Mouse (Mus musculus) forebrain, embryonic 13.5 days (tissue): Measurements from ENCODE around the gene Asb11. TPM values are rescaled to one million over a fixed set of nuclear protein-coding genes. Genes with fewer than 3 reads are reported as not detected.

Source experiments
- ATAC-seq: fragments of 200-750 bp; cut with Nextera tagmentation; 2 replicates; pipeline ENCODE4 v1.8.0; 2017
- H3K27ac ChIP-seq: fragments of 300-500 bp; sonication (generic); 2 replicates; pipeline ENCODE4 v1.5.1; 2015; ENCODE audit warnings: inconsistent platforms, mild to moderate bottlenecking, moderate library complexity
- H3K27me3 ChIP-seq: fragments of 300-500 bp; sonication (generic); 2 replicates; pipeline ENCODE4 v1.6.1; 2015; ENCODE audit warnings: mild to moderate bottlenecking, inconsistent platforms
- H3K36me3 ChIP-seq: fragments of 300-500 bp; sonication (generic); 2 replicates; pipeline ENCODE4 v1.6.1; 2015; ENCODE audit warnings: mild to moderate bottlenecking, inconsistent platforms; ENCODE audit not compliant: poor library complexity, severe bottlenecking
- H3K4me1 ChIP-seq: fragments of 300-500 bp; sonication (generic); 2 replicates; pipeline ENCODE4 v1.6.1; 2015; ENCODE audit warnings: inconsistent platforms
- H3K4me2 ChIP-seq: fragments of 300-500 bp; sonication (generic); 2 replicates; pipeline ENCODE4 v1.6.1; 2015; ENCODE audit warnings: inconsistent platforms, mild to moderate bottlenecking, moderate library complexity
- H3K4me3 ChIP-seq: fragments of 300-500 bp; sonication (generic); 2 replicates; pipeline ENCODE4 v1.5.1; 2015; ENCODE audit warnings: mild to moderate bottlenecking, inconsistent platforms
- H3K9ac ChIP-seq: fragments of 300-500 bp; sonication (generic); 2 replicates; pipeline ENCODE4 v1.6.1; 2015; ENCODE audit warnings: mild to moderate bottlenecking, inconsistent platforms
- H3K9me3 ChIP-seq: fragments of 300-500 bp; sonication (generic); replicated peaks from 2 replicates; pipeline ENCODE4 v1.6.1; 2016; ENCODE audit warnings: inconsistent platforms
- WGBS: fragments of 180-500 bp; shearing (Covaris S2); methylation state at CpG from one replicate; pipeline ENCODE4 v1.1.7; 2015; 5-methylcytosine and 5-hydroxymethylcytosine counted together
- polyA plus RNA-seq: library from polyadenylated mRNA; unstranded; fragments of >200 nt; fragmentation: Nextera tagmentation; extraction: Ambion mirVana; gene quantifications from 2 replicates; pipeline ENCODE4 v1.2.1, GENCODE M21; 2015

Asb11 gene
- polyA plus RNA-seq, 1 experiment from 2014 or later: not detected

DNA sequence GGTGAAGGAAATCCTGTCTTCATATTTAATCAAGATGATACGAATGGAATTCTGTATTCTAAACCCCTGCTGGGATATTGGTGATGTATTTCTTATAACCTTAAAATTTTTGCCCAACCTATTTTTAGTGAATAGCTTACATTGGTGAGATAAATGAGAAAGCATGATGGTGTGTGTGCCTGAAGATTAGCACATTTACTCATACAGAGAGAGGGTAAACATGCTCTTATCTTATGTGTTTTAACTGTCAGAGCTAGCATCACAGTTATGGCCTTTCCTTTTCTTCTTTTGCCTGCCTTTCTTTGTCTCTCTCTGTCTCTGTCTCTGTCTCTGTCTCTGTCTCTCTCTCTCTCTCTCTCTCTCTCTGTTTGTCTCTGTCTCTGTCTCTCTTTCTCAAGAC is 12.0 kb upstream of the Asb11 start:
- no peaks in the 10 kb centered on the region for H3K27me3 ChIP-seq
- H3K36me3 ChIP-seq: peaks cover 20% of the 10 kb centered on the region
- H3K4me1 ChIP-seq: peaks cover 10% of the 10 kb centered on the region
- H3K4me3 ChIP-seq: no peak overlapping the region
- no peaks in the 10 kb centered on the region for H3K9me3 ChIP-seq
- 80% methylated on average over 1 of the region's 1 CpGs for WGBS
- no peak overlapping the region for H3K4me2 ChIP-seq
- no peak for ATAC-seq
- H3K9ac ChIP-seq: no peak overlapping the region
- H3K27ac ChIP-seq: no peak overlapping the region

- no peak overlapping the region for H3K4me2 ChIP-seq
- H3K9me3 ChIP-seq: no peaks in the 10 kb centered on the region
- no peaks in the 10 kb centered on the region for H3K4me1 ChIP-seq
- no peak for ATAC-seq
- WGBS: 87% methylated on average over 4 of the region's 4 CpGs
- H3K4me3 ChIP-seq: no peak overlapping the region
- peaks cover 32% of the 10 kb centered on the region for H3K36me3 ChIP-seq
- no peaks in the 10 kb centered on the region for H3K27me3 ChIP-seq
- no peak overlapping the region for H3K27ac ChIP-seq
- H3K9ac ChIP-seq: no peak overlapping the region
Observed at GRCm38 (mm10) chrX:164427295-164427694, 9.5 kb upstream of the Asb11 start.

- no peaks in the 10 kb centered on the region for H3K27me3 ChIP-seq
- 80% methylated on average over 2 of the region's 2 CpGs for WGBS
- H3K9me3 ChIP-seq: no peaks in the 10 kb centered on the region
- H3K4me3 ChIP-seq: no peak overlapping the region
- no peak overlapping the region for H3K4me2 ChIP-seq
- no peak overlapping the region for H3K9ac ChIP-seq
- no peaks in the 10 kb centered on the region for H3K4me1 ChIP-seq
- no peak for ATAC-seq
- H3K27ac ChIP-seq: no peak overlapping the region
- H3K36me3 ChIP-seq: peaks cover 30% of the 10 kb centered on the region
Observed at GRCm38 (mm10) chrX:164428224-164428623, 8.6 kb upstream of the Asb11 start.

- 83% methylated on average over 6 of the region's 6 CpGs for WGBS
- no peak overlapping the region for H3K27ac ChIP-seq
- no peaks in the 10 kb centered on the region for H3K27me3 ChIP-seq
- no peaks in the 10 kb centered on the region for H3K4me1 ChIP-seq
- H3K9me3 ChIP-seq: no peaks in the 10 kb centered on the region
- no peak for ATAC-seq
- peaks cover 29% of the 10 kb centered on the region for H3K36me3 ChIP-seq
- H3K9ac ChIP-seq: no peak overlapping the region
- no peak overlapping the region for H3K4me3 ChIP-seq
- no peak overlapping the region for H3K4me2 ChIP-seq
Observed at GRCm38 (mm10) chrX:164430621-164431020, 6.2 kb upstream of the Asb11 start.

GRCm38 (mm10) chrX:164431133-164431532 is 5.7 kb upstream of the Asb11 start:
- Histone ChIP-seq H3K4me2 (no peak overlapping the region), H3K27me3 (no peaks in the 10 kb centered on the region), H3K9me3 (no peaks in the 10 kb centered on the region), H3K36me3 (peaks cover 29% of the 10 kb centered on the region), H3K27ac (no peak overlapping the region), H3K4me3 (no peak overlapping the region), H3K4me1 (no peaks in the 10 kb centered on the region), H3K9ac (no peak overlapping the region)
- 86% methylated on average over 2 of the region's 2 CpGs for WGBS
- ATAC-seq: no peak

DNA sequence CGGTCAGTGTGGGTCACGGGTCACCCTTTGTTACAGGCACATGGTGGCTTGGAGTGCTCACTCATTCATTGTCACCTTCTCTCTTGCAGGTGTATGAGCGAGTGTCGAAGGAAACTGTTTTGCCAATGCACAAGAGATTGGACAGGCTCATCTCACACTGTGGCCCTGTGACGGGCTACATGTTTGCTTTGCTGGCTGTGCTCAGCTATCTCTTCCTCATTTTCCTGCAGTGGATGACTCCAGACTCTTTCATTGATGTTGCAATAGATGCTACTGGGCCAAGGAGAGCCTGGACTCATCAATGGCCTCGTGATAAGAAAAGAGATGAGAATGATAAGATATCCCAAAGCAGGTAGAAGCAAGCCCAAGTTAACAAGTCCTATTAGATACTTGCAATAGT is 5.3 kb upstream of the Asb11 start:
- Histone ChIP-seq H3K9ac (no peak overlapping the region), H3K4me2 (no peak overlapping the region), H3K4me3 (no peak overlapping the region), H3K9me3 (no peaks in the 10 kb centered on the region), H3K27ac (no peak overlapping the region), H3K27me3 (no peaks in the 10 kb centered on the region), H3K4me1 (no peaks in the 10 kb centered on the region), H3K36me3 (peaks cover 29% of the 10 kb centered on the region)
- WGBS: 95% methylated on average over 6 of the region's 6 CpGs
- ATAC-seq: no peak

GRCm38 (mm10) chrX:164432682-164433081 is 4.1 kb upstream of the Asb11 start:
- H3K27me3 ChIP-seq: no peaks in the 10 kb centered on the region
- H3K9ac ChIP-seq: no peak overlapping the region
- no peak overlapping the region for H3K4me3 ChIP-seq
- H3K9me3 ChIP-seq: no peaks in the 10 kb centered on the region
- ATAC-seq: no peak
- peaks cover 29% of the 10 kb centered on the region for H3K36me3 ChIP-seq
- WGBS: 95% methylated on average over 9 of the region's 9 CpGs
- H3K27ac ChIP-seq: no peak overlapping the region
- H3K4me1 ChIP-seq: no peaks in the 10 kb centered on the region
- H3K4me2 ChIP-seq: no peak overlapping the region

DNA sequence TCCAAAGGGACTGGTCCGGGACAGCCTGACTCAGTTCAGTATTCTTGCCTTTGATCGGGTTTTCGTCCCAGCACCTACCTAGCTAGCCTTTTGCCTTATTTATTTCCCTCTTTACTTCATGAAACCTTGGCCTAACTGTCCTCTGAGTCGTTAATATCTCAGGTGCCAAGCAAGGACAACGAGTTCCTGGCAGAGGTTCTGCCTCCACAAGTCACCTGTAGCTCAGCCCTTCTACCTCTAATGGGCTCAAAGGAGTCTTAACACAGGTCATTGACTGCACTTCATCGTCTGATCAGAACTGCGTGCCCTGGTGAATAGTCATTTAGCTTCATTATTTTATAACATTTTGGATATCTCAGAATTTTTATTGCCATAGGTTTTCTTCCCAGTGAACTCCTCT is 2.7 kb downstream of the Asb11 start:
- no peaks in the 10 kb centered on the region for H3K36me3 ChIP-seq
- no peak overlapping the region for H3K4me3 ChIP-seq
- 0 out of 2 replicates have a peak, but pooled peaks cover 2% of the 10 kb centered on the region for H3K27me3 ChIP-seq
- no peak overlapping the region for H3K27ac ChIP-seq
- no peak overlapping the region for H3K4me2 ChIP-seq
- H3K9me3 ChIP-seq: no peaks in the 10 kb centered on the region
- no peaks in the 10 kb centered on the region for H3K4me1 ChIP-seq
- no peak overlapping the region for H3K9ac ChIP-seq
- no peak for ATAC-seq
- 87% methylated on average over 7 of the region's 7 CpGs for WGBS

DNA sequence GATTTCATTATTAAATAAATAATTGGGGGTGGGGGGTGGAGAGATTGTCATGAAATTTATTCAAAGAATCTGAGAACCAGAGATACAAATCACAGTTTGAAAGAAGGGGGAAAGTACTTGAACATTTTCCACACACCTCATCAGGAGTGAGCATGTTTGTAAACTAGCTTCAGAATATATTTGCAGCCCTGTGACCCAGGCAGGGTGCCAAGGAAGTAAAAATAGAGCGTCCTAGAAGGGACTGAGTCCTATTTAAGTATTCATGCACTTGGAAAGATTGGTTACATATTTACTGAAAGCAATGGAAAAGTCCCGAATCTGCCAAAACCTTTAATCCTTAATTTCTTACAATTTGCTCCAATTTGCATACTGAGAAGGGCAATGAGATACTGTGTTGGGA is 3.3 kb downstream of the Asb11 start:
- Histone ChIP-seq H3K4me1 (no peaks in the 10 kb centered on the region), H3K9ac (no peak overlapping the region), H3K4me2 (no peak overlapping the region), H3K27me3 (0 out of 2 replicates have a peak, but pooled peaks cover 2% of the 10 kb centered on the region), H3K9me3 (no peaks in the 10 kb centered on the region), H3K4me3 (no peak overlapping the region), H3K27ac (no peak overlapping the region), H3K36me3 (no peaks in the 10 kb centered on the region)
- ATAC-seq: no peak
- 73% methylated on average over 2 of the region's 2 CpGs for WGBS

DNA sequence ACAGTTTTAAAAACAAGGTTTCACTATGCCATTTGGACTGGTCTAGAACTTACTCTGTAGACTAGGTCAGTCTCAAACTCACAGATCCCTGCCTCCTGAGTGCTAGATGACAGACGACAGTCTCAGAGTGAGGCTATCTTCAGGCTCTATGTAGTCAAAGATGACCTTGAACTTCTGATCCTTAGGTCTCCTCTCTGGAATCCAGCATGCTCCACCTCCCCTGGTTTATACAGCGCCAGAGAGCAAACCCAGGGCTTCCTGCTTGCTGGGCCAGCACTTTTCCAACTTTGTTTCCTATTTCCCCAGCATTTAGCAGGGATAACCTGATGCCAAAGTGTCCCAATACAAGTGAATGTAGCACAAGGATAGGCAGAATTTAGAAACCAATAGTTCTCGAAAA is 3.9 kb downstream of the Asb11 start:
- H3K4me3 ChIP-seq: no peak overlapping the region
- ATAC-seq: no peak
- 85% methylated on average over 3 of the region's 3 CpGs for WGBS

GRCm38 (mm10) chrX:164441306-164441705 is 4.5 kb downstream of the Asb11 start:
- Histone ChIP-seq H3K27me3 (0 out of 2 replicates have a peak, but pooled peaks cover 2% of the 10 kb centered on the region), H3K9me3 (no peaks in the 10 kb centered on the region), H3K4me1 (no peaks in the 10 kb centered on the region), H3K4me3 (no peak overlapping the region), H3K4me2 (no peak overlapping the region), H3K36me3 (no peaks in the 10 kb centered on the region), H3K27ac (no peak overlapping the region), H3K9ac (no peak overlapping the region)
- WGBS: 90% methylated on average over 3 of the region's 3 CpGs
- no peak for ATAC-seq

More for the DNA sequence above, 3.9 kb downstream of the Asb11 start:
- Histone ChIP-seq H3K36me3 (no peaks in the 10 kb centered on the region), H3K4me2 (no peak overlapping the region), H3K9ac (no peak overlapping the region), H3K4me1 (no peaks in the 10 kb centered on the region), H3K9me3 (no peaks in the 10 kb centered on the region), H3K27me3 (0 out of 2 replicates have a peak, but pooled peaks cover 2% of the 10 kb centered on the region), H3K27ac (no peak overlapping the region)

- Histone ChIP-seq H3K9me3 (no peaks in the 10 kb centered on the region), H3K36me3 (no peaks in the 10 kb centered on the region), H3K9ac (no peak overlapping the region), H3K4me1 (no peaks in the 10 kb centered on the region), H3K27ac (no peak overlapping the region), H3K4me3 (no peak overlapping the region), H3K4me2 (no peak overlapping the region), H3K27me3 (0 out of 2 replicates have a peak, but pooled peaks cover 2% of the 10 kb centered on the region)
- 88% methylated on average over 12 of the region's 12 CpGs for WGBS
- ATAC-seq: no peak
Observed at GRCm38 (mm10) chrX:164445601-164446000, 8.8 kb downstream of the Asb11 start.

DNA sequence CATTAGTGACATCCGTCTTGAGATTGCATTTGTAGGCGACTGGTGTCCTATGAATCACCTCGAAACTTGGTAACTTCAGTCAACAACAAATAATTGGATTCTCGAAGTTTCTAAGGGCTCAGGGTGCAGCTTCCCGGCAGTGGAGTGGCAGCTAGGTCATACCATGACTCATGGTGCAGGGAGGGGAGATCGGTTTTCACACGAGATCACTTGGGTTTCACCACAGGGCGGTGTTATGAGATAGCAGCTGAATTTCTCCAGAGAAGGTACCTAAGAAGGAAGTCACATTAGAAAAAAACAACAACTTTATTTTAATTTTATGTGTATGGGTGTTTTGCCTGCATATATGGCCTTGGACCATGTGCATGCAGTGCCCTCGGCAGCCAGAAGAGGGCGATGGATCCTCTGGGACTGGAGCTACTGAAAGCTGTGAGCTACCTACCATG is 9.3 kb downstream of the Asb11 start:
- H3K36me3 ChIP-seq: no peaks in the 10 kb centered on the region
- ATAC-seq: no peak

More for the DNA sequence above, 9.3 kb downstream of the Asb11 start:
- Histone ChIP-seq H3K27ac (no peak overlapping the region), H3K4me3 (no peak overlapping the region), H3K9ac (no peak overlapping the region), H3K4me1 (no peaks in the 10 kb centered on the region), H3K9me3 (no peaks in the 10 kb centered on the region), H3K4me2 (no peak overlapping the region), H3K27me3 (0 out of 2 replicates have a peak, but pooled peaks cover 2% of the 10 kb centered on the region)
- WGBS: 86% methylated on average over 10 of the region's 10 CpGs
